Mouse (Mus musculus) effector memory CD4-positive, alpha-beta T cell, adult 5 months (primary cell): ENCODE data around the gene Gm13285. TPM values are rescaled to one million over a fixed set of nuclear protein-coding genes. Genes with fewer than 3 reads are reported as not detected.

Source experiments
- polyA plus RNA-seq: library from polyadenylated mRNA; unstranded; fragments of 100-300 nt; shearing (Covaris generic); gene quantifications from one replicate; pipeline ENCODE4 v1.2.1, GENCODE M21; 2017

Gm13285 gene
- polyA plus RNA-seq, 1 experiment from 2014 or later: 0.65 TPM

Other genes with a start within 250 kb of the Gm13285 start
- gene Ifna15, start 241.4 kb upstream of the Gm13285 start, polyA plus RNA-seq: not detected
- not detected for gene Ifna14, start 227.9 kb upstream of the Gm13285 start, polyA plus RNA-seq
- not detected for gene Ifna9, start 207.3 kb upstream of the Gm13285 start, polyA plus RNA-seq
- not detected for gene Ifna12, start 196.3 kb upstream of the Gm13285 start, polyA plus RNA-seq
- not detected for gene C87499, start 165.3 kb upstream of the Gm13285 start, polyA plus RNA-seq
- gene Ifna13, start 155.2 kb upstream of the Gm13285 start, polyA plus RNA-seq: not detected
- gene Ifna16, start 122.7 kb upstream of the Gm13285 start, polyA plus RNA-seq: not detected
- not detected for gene Ifna2, start 115.8 kb upstream of the Gm13285 start, polyA plus RNA-seq
- not detected for gene Ifnab, start 108.3 kb upstream of the Gm13285 start, polyA plus RNA-seq
- gene Gm26566, start 77.9 kb upstream of the Gm13285 start, polyA plus RNA-seq: 0.66 TPM
- 19.4 TPM for gene Klhl9, start 77.2 kb upstream of the Gm13285 start, polyA plus RNA-seq
- gene Gm13271, start 44.8 kb upstream of the Gm13285 start, polyA plus RNA-seq: not detected
- not detected for gene Gm13283, start 39.5 kb upstream of the Gm13285 start, polyA plus RNA-seq
- not detected for gene Gm13290, start 25.8 kb upstream of the Gm13285 start, polyA plus RNA-seq
- not detected for gene Gm13289, start 22.7 kb upstream of the Gm13285 start, polyA plus RNA-seq
- not detected for gene Gm13272, start 19.8 kb upstream of the Gm13285 start, polyA plus RNA-seq
- gene Ifnz, start 17.5 kb upstream of the Gm13285 start, polyA plus RNA-seq: not detected
- gene Gm13276, start 14.0 kb upstream of the Gm13285 start, polyA plus RNA-seq: not detected
- gene Gm13277, start 11.0 kb upstream of the Gm13285 start, polyA plus RNA-seq: not detected
- gene Gm13278, start 8.1 kb upstream of the Gm13285 start, polyA plus RNA-seq: not detected
- not detected for gene Gm13275, start 5.2 kb upstream of the Gm13285 start, polyA plus RNA-seq
- gene Gm13279, start 2.3 kb upstream of the Gm13285 start, polyA plus RNA-seq: not detected
- gene Gm13287, start 3.6 kb downstream of the Gm13285 start, polyA plus RNA-seq: not detected
- gene Gm13288, start 5.9 kb downstream of the Gm13285 start, polyA plus RNA-seq: 0.32 TPM
- gene Ifna7, start 16.6 kb downstream of the Gm13285 start, polyA plus RNA-seq: not detected
- gene Ifna11, start 20.3 kb downstream of the Gm13285 start, polyA plus RNA-seq: not detected
- gene Ifna6, start 27.8 kb downstream of the Gm13285 start, polyA plus RNA-seq: not detected
- not detected for gene Ifna5, start 35.9 kb downstream of the Gm13285 start, polyA plus RNA-seq
- gene Ifna4, start 42.2 kb downstream of the Gm13285 start, polyA plus RNA-seq: not detected
- not detected for gene Ifna1, start 50.4 kb downstream of the Gm13285 start, polyA plus RNA-seq
- not detected for gene Ifne, start 80.5 kb downstream of the Gm13285 start, polyA plus RNA-seq